Mouse (Mus musculus) MEL (cell line): ENCODE results near the gene Slc25a12.

Experiments
- EP300 ChIP-seq, 2 experiments: IDR thresholded peaks; 2 replicates each; pipeline ENCODE4 v1.6.1; 2011; ENCODE audit warnings: improper control_type of control experiment in 2 of 2, low read length in 2 of 2, low read depth in 1 of 2, mild to moderate bottlenecking in 1 of 2
- KAT2A ChIP-seq: conservative IDR thresholded peaks from 2 replicates; pipeline ENCODE4 v1.6.1; 2012; ENCODE audit warnings: low read depth, low read length, improper control_type of control experiment, inconsistent platforms
- POLR2A ChIP-seq, 2 experiments: IDR thresholded peaks; 2 replicates each; pipeline ENCODE4 v1.6.1; 2011 to 2012; ENCODE audit warnings: low read length in 2 of 2, mild to moderate bottlenecking in 2 of 2, control low read depth in 1 of 2, improper control_type of control experiment in 1 of 2, low read depth in 1 of 2, moderate library complexity in 1 of 2; ENCODE audit not compliant: control insufficient read depth in 1 of 2, insufficient read depth in 1 of 2, poor library complexity in 1 of 2
- UBTF ChIP-seq: IDR thresholded peaks from 2 replicates; pipeline ENCODE4 v1.6.1; 2012; ENCODE audit warnings: low read depth, mild to moderate bottlenecking, inconsistent platforms, low read length, improper control_type of control experiment, moderate library complexity, borderline replicate concordance; ENCODE audit not compliant: insufficient read depth
- ZC3H11A ChIP-seq: IDR thresholded peaks from 2 replicates; pipeline ENCODE4 v1.6.1; 2012; ENCODE audit warnings: low read depth, mild to moderate bottlenecking, inconsistent platforms, low read length, improper control_type of control experiment
- ZKSCAN1 ChIP-seq: IDR thresholded peaks from 2 replicates; pipeline ENCODE4 v1.6.1; 2012; ENCODE audit warnings: low read depth, mild to moderate bottlenecking, inconsistent platforms, low read length, improper control_type of control experiment, moderate library complexity
- ZMIZ1 ChIP-seq: IDR thresholded peaks from 2 replicates; pipeline ENCODE4 v1.6.1; 2012; ENCODE audit warnings: low read depth, mild to moderate bottlenecking, inconsistent platforms, low read length, improper control_type of control experiment, moderate library complexity

GRCm38 (mm10) chr2:71336209-71336608, 31.3 kb downstream of the Slc25a12 start:
- no peak for TF ChIP-seq EP300 (IDR thresholded peaks at IDR 0.05; ENCODE audit: low read depth in 1 of 2, low read length in 2 of 2)
- TF ChIP-seq UBTF: no peak
- no peak for TF ChIP-seq ZC3H11A
- TF ChIP-seq POLR2A (IDR thresholded peaks at IDR 0.05; ENCODE audit: control insufficient read depth in 1 of 2, insufficient read depth in 1 of 2, low read depth in 1 of 2, low read length in 2 of 2, poor library complexity in 1 of 2): no peak
- TF ChIP-seq ZMIZ1: no peak
- no peak for TF ChIP-seq KAT2A
- TF ChIP-seq ZKSCAN1: no peak
